Mouse (Mus musculus): ENCODE measurements around the gene Prmt8.

Gene Prmt8

GRCm38 (mm10) chr6:127769275-127770156 is at the start of gene Prmt8:
TSS of gene Prmt8 (minus strand) at chr6:127769472.
- peak; percentile 56 for DNase-seq

DNA sequence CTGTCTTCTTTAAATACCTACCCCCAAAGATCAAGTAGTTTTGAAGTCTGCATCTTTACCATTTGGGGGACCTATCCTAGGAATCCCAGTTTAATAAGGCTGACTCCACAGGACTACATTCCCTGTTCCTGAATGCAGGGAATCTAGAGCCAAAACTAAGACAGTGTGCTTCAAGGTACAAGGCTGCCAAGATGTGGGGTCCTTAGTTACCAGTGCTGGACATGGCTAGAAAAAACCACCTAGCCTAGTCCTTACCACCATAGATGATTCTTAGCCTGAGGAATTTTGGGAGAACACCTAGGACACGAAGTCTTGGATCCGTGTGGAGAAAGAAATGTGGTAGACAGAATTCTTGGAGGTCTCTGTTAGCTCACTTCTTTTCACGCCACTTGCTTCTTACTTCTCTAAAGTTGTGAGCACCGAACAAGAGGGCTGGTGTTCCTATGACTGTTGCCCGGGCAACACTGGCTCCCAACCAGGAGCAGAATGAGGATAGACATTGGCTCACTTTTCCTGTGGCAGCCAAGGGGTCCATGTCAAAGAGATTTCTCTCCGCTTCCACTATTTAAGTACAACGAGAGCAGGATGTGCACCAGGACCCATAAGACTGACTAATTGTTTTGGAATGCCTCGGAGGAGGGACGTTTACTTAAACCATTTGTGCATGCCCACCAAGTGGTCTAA is 33.9 kb upstream of the Prmt8 start:
- DNase-seq = peak; percentile 49

GRCm38 (mm10) chr6:127802211-127802610 is 32.9 kb upstream of the Prmt8 start:
- DNase-seq = no peak

- DNase-seq = no peak
Observed at GRCm38 (mm10) chr6:127790023-127790422, 20.8 kb upstream of the Prmt8 start.

- DNase-seq = peak; percentile 25
Observed at GRCm38 (mm10) chr6:127770806-127771205, 1.5 kb upstream of the Prmt8 start.

GRCm38 (mm10) chr6:127768621-127769274 is 524 bp downstream of the Prmt8 start:
- peak; percentile 61 for DNase-seq

GRCm38 (mm10) chr6:127767706-127768493 is 1.4 kb downstream of the Prmt8 start:
- peak; percentile 62 for DNase-seq

GRCm38 (mm10) chr6:127767201-127767705 is 2.0 kb downstream of the Prmt8 start:
- DNase-seq = peak; percentile 42

DNA sequence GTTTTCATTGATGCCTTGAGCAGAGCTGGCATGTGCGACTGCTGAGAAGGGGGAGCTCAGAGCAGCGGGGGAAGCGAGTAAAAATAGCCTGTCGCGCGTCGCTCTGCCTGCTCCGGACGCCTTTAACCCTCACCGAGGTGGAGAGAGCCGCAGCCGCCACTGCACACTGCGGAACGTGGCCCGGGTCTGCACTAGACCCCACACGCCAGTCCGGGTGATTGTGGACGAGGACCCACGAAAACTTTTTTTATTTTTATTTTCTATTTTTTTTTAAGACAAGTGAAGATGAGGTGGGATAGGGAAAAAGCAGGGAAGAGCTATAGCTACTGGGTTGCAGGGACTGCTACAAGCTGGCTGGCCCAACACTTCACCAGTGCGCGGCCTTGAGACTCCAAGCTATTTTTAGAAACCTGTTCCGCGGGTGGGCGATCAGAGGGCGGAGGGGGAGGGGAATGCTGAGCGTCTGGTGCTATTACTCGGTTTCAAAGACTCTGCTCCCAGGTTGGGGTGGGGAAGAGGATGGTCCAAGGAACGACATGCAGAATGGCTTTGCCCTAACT is 2.6 kb downstream of the Prmt8 start:
- DNase-seq = peak; percentile 52

DNA sequence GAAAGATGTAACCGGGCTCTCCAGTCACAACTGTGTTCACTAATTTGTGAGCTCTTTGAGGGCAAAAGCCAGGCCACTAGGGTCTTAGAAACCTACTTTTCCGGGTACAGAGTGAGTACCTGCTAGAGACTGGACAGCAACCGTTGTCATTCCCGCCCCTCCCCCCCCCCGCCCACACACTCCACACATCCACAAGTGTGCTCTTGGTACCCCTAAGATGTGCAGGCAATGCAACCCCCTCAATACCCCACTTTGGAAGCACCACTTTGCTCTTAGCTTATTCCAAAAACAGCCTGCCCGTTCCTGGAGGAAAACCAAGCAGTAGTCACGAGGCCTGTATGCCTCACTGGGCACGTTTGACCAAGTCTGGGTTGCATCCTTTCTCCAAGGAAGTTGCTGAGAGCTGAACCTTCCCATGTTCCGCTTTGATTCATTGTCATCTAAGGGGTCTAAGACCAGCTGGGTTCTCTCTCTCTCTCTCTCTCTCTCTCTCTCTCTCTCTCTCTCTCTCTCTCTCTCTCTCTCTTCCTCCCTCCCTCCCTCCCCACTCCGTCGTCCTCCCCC is 3.1 kb downstream of the Prmt8 start:
- peak; percentile 26 for DNase-seq

DNA sequence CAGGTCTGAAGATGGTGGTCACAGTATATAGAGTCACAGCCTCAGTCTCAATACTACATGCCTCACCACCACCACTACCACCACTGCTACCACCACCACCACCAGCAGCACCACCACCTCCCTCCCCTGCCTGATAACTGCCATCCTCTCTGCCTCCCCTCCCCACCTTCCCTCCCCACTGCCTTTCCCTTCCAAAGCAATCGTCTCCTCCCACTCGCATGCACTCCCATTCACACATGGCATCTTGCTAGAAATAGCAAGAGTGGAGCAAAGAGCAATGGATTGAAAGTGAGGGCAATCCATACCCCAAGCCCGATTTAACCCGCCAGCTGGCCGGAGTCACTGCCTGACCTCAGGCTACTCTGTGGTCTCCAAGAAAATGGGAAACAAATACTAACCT is 3.7 kb downstream of the Prmt8 start:
- no peak for DNase-seq

DNA sequence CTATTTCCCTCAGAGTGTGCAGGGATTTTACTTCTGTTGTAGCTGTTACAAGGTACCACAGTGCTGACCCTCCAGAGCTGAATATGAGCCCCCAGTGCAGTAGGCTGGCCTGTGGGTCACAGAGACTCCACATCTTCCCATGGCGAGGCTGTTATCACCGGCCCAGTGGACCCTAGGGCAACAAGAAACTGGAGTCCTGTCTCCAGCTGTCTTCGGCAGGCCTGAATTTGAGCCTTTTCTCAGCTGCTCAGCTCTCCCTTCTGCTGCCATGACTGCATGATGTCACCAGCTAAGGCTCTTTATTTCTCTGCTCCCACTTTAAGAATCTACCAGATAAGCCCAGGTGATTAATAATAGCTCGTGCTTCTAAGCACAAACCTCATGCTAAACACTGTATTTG is 11.0 kb downstream of the Prmt8 start:
- DNase-seq = no peak

DNA sequence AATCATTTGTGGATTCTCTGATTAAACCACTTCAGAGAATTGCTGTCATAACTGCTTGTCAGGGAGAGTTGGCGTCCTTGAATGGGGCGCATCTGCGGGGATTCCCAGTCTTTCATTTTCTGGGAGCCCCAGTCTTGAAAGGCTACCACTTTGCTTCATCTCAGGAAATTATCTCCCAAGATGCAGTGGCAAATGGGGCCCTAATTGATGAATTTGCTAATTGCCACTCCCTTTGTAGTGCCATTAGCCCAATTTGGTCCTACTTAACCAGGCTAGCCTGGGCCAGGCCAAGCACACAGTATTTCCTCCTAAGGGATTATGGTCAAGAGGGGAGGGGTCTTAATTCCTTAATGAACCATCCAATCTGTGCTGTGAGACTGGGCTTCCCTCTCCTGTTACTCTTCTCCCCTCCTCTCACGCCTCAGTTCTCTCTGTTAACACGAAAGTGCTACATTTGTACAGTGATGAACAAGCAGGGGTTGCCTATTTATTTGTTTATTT is 11.6 kb downstream of the Prmt8 start:
- no peak for DNase-seq

DNA sequence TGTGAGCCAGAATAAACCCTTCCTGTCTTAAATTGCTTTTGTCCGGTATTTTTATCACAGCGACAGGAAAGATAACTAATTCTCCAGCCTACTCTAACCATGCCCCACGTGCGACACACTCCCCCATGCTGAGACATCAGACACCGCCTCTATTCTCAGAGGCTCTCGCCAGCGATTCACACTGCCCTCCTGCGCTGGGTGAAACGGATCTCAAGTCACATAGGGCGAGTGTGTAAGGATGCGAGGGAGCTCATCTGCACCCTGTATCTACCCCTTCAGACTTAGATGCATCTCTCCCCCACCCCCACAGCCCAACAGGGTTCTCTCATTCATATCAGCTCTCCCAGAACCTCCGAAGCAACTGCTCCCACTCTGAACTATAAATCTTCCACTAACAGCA is 12.4 kb downstream of the Prmt8 start:
- DNase-seq = no peak

- DNase-seq = no peak
Observed at GRCm38 (mm10) chr6:127753228-127753627, 16.0 kb downstream of the Prmt8 start.

GRCm38 (mm10) chr6:127752681-127753080 is 16.6 kb downstream of the Prmt8 start:
- DNase-seq = no peak

DNA sequence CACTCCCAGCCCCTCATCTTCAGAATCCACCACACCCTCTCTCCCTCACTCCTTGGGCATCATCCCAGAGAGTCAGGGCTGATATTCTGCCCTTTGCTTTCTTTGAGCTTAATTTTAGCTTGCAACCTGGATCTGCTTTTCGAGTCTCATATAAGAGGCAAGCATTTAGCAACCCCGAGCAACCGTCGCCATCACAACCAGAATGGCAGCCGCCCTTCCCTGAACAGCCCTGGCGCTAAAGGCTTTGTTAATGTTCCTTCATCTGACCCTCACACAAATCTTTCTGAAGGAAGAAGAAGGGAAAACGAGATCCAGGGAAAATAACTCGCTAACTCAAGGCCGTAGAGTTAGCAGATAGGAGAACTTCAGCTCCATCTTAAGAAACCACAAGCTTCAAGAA is 17.8 kb downstream of the Prmt8 start:
- no peak for DNase-seq

- DNase-seq = no peak
Observed at GRCm38 (mm10) chr6:127748793-127749192, 20.5 kb downstream of the Prmt8 start.

DNA sequence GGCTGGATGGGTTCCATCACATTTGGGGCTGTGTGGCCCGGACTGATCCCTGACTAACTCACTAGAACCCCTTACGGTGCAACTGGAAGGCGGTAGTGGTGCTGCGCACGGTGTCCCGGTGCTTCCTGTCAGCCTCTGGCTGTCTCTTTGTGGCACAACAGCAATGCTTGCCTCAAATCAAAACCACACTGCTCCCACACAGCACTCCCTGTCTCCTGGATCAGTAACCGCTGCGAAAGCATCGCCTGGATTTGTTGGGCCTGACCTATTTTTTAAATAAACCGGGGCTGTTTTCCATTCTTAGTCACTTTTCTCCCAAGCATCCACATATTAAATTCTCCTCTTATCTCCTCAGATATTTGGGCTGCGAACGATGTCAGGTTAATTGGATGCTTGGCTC is 27.0 kb downstream of the Prmt8 start:
- DNase-seq = no peak

DNA sequence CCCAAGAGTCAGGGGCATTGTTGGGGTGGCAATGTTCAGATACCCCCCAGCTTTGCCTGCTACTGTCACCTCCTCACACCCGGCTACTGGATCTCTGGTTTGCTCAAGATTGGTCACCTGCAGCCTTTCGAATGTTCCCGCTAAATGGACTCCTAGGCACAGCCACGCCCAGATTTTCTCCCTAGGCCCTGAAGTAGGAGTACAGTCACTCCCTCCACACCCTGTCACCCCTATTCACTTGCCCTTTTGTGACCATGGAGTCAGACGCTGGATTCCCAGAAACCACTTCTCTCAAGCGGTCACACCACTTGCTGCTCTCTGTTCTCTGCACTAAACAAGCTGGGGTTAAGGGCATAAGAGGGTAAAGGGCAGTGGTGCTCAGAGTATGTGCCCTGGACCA is 28.1 kb downstream of the Prmt8 start:
- no peak for DNase-seq

DNA sequence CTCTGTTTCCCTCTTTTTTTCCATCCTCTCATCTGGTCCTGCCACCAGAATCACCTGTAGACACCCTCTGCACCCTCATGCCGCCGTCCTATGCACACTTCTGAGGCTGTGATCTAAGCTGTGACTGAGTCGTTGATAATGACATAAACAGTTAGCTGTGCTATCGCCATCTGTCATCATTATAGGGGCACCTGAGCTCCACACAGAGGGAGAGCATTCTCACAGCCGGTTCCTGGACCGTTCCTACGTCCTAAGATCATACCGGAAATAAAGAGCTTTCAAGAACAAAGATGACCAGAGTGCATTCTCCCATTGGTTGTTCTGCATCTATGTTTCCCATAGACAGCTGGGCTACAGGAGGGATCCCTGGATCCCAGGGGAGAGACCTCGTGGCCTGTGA is 28.6 kb downstream of the Prmt8 start:
- DNase-seq = no peak

DNA sequence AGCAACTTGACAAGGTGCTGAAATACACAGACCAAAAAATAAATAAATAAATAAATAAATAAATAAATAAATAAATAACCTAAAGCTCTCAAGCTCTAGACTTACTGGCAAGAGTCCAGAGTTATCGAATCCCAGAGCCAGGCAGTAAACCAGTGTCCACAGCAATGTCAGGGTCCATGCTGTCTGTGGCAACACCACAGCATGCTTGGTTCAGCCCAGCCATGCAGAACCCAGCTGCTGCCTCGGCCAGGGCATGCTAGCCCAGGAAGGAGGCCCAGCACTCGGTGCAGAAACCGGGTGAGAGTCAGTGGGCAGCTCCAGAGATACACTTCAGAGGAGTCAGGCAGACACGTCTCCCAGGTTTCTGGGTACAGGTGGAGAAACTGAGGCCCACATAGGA is 29.4 kb downstream of the Prmt8 start:
- DNase-seq = no peak
